Mouse (Mus musculus): ENCODE measurements around the gene Ift20. TPM values are rescaled to one million over a fixed set of nuclear protein-coding genes. Genes with fewer than 3 reads are reported as not detected.

The Ift20 gene
- polyA plus RNA-seq, 1 experiment from 2014 or later = 154 TPM

Other genes with a start within 250 kb of the Ift20 start
- gene BC030499, start 245.5 kb upstream of the Ift20 start, polyA plus RNA-seq (2015; fragmentation: Nextera tagmentation; extraction: Ambion mirVana) = 0.13 and 0.35 TPM in 2 replicates
- gene Spag5, start 234.8 kb upstream of the Ift20 start, polyA plus RNA-seq (2015; fragmentation: Nextera tagmentation; extraction: Ambion mirVana) = 44.9 and 46.7 TPM in 2 replicates
- 8.9 and 12.1 TPM in 2 replicates for gene Aldoc, start 213.4 kb upstream of the Ift20 start, polyA plus RNA-seq (2015; fragmentation: Nextera tagmentation; extraction: Ambion mirVana)
- 81.8 and 84.8 TPM in 2 replicates for gene Pigs, start 207.9 kb upstream of the Ift20 start, polyA plus RNA-seq (2015; fragmentation: Nextera tagmentation; extraction: Ambion mirVana)
- 26.6 and 27.2 TPM in 2 replicates for gene Unc119, start 192.9 kb upstream of the Ift20 start, polyA plus RNA-seq (2015; fragmentation: Nextera tagmentation; extraction: Ambion mirVana)
- gene Foxn1, start 149.8 kb upstream of the Ift20 start, polyA plus RNA-seq (2015; fragmentation: Nextera tagmentation; extraction: Ambion mirVana) = 0.77 and 1.2 TPM in 2 replicates
- 0.15 and 0.47 TPM in 2 replicates for gene Slc13a2, start 114.1 kb upstream of the Ift20 start, polyA plus RNA-seq (2015; fragmentation: Nextera tagmentation; extraction: Ambion mirVana)
- 12.2 TPM in 2 replicates for gene Slc46a1, start 70.7 kb upstream of the Ift20 start, polyA plus RNA-seq (2015; fragmentation: Nextera tagmentation; extraction: Ambion mirVana)
- 0.97 and 1.2 TPM in 2 replicates for gene Sarm1, start 38.6 kb upstream of the Ift20 start, polyA plus RNA-seq (2015; fragmentation: Nextera tagmentation; extraction: Ambion mirVana)
- 1.5 and 14.5 TPM in 2 replicates for gene Vtn, start 37.3 kb upstream of the Ift20 start, polyA plus RNA-seq (2015; fragmentation: Nextera tagmentation; extraction: Ambion mirVana)
- not detected in 2 replicates for gene Sebox, start 32.9 kb upstream of the Ift20 start, polyA plus RNA-seq (2015; fragmentation: Nextera tagmentation; extraction: Ambion mirVana)
- gene Tmem199, start 24.2 kb upstream of the Ift20 start, polyA plus RNA-seq (2015; fragmentation: Nextera tagmentation; extraction: Ambion mirVana) = 44.9 and 48.3 TPM in 2 replicates
- gene Poldip2, start 24.2 kb upstream of the Ift20 start, polyA plus RNA-seq (2015; fragmentation: Nextera tagmentation; extraction: Ambion mirVana) = 142 TPM in 2 replicates
- gene Tnfaip1, start within 50 bp of the Ift20 start, polyA plus RNA-seq (2015; fragmentation: Nextera tagmentation; extraction: Ambion mirVana) = 80.2 and 85.1 TPM in 2 replicates
- 64.7 and 71.5 TPM in 2 replicates for gene Tmem97, start 14.4 kb downstream of the Ift20 start, polyA plus RNA-seq (2015; fragmentation: Nextera tagmentation; extraction: Ambion mirVana)
- gene Nlk, start 161.0 kb downstream of the Ift20 start, polyA plus RNA-seq (2015; fragmentation: Nextera tagmentation; extraction: Ambion mirVana) = 13.1 and 13.6 TPM in 2 replicates
- gene Ccnq, start 215.4 kb downstream of the Ift20 start, polyA plus RNA-seq (2015; fragmentation: Nextera tagmentation; extraction: Ambion mirVana) = 35.1 and 36.9 TPM in 2 replicates